Mouse (Mus musculus) spleen, postnatal 4 days (tissue): ENCODE results near the gene Pcp4l1.
A peak's percentile ranks its signal among the peaks of the same experiment; 100 is the strongest.
"Not testable (repeated sequence)": the region's sequence is repeated elsewhere in the genome, so short reads cannot be mapped to it uniquely, and the experiment has no call there.

ENCODE experiments used
- DNase-seq, 2 experiments: peaks; one replicate each; pipeline ENCODE4 v3.0.0; 2022; ENCODE audit warnings: low spot score in 2 of 2

Gene Pcp4l1

DNA sequence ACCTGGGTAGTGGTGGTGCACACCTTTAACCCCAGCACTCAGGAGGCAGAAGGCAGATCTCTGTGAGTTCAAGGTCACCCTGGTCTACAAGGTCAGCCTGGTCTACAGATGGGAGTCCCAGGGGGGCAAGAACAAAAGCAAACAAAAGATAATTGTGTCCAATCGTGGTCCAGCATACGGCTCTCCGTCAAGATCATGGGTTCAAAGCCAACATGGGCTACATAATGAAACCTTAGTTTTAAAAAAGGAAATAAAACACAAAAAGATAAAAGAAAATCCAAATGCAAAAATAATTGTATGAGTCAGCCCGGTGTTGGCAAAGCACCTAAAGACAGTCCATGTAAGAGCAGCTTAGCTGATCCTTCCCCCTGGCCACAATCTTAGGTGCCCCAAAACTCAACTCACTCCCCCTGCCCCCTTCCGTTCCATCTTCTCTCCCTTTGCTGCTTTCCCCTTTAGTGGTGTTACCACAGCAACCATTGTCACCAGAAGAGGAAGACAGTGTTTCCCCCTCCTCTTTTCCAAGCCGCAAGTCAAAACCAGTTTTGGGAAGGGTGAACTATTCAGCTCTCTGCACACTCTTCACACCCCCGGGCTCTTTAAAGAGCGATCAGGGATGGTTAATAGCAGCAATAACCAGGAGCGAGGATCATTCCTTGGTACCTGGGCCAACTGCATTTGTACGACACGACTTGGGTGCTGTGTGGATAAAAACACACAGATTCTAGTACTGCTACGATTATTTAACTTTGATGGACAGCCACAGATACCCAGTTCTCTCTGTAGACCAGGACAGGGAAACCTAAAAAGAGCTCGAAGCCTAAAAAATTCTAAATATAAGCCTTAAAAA lies 8.0 kb downstream of the Pcp4l1 start:
- no peak for DNase-seq

DNA sequence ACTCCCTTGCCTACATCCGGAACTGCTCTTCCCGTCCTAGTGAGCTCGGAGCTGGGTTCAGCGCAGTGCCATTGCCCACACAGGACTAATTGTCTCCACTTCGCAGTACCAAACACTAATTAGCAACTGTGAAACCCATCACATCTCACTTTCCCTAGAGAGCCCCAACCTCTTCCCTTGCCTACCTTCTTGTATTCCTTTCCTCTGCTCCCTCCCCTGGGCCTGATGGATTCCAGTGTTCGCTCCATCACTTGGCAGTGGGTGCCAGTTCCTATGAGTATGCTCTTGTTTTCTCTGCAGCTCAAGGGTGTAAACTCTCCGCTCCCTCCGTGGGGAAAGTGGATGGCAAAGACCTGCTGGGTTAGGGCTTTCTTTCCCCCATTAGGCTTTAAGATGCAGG lies 10.4 kb downstream of the Pcp4l1 start:
- no peak for DNase-seq

DNA sequence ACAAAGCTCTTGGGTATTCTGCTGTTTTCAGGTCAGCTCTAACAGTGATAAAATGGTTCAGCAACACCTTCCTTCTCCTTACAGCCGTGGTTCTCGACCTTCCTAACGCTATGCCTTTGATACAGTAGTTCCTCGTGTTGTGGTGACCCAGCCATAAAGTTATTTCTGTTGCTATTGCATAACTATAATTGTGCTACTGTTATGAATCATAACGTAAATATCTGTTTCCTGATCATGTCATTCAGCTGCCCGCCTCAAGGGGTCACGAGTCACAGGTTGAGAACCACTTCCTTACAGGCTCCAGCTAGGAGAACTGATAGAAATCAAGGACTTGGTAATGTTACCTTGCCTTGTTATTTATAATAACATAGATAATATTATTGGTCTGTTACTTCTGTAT lies 11.8 kb downstream of the Pcp4l1 start:
- DNase-seq = no peak

DNA sequence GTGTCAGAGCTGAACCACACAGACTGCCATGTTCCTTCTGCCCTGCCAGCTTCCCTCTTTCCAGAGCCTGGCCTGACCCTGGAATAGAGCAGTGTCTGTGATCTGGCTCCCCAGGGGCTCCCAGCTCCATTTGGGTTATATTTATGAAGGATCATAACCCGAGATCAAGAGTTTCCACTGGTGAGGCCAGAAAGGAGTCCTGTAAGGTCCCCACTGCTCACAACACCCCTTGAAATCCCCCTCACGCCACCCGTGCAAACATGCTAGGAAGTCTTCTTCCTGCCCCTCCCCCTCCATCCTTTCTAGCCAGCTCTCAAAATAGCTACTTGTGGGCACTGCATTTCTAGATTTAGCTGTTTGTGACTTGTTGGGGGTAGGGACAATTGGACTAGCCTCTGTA lies 12.4 kb downstream of the Pcp4l1 start:
- DNase-seq = no peak

DNA sequence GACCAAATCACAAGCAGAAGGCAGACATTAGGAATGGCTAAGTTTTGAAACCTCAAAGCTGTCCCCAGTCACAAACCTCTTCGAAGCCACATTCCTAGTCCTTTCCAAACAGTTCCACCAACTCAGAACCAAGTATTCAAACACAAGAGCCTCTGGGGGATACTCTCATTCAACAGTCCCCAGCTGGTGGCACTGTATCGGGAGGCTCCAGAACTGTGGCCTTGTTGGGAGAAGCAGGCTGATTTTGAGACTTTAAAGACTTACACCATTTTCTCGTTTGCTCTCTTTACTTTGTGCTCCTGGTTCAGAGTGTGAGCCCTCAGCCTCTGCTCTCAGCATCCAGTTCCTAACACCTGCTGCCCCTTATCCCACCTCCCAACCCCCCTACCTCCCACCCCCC lies 13.0 kb downstream of the Pcp4l1 start:
- DNase-seq = no peak

DNA sequence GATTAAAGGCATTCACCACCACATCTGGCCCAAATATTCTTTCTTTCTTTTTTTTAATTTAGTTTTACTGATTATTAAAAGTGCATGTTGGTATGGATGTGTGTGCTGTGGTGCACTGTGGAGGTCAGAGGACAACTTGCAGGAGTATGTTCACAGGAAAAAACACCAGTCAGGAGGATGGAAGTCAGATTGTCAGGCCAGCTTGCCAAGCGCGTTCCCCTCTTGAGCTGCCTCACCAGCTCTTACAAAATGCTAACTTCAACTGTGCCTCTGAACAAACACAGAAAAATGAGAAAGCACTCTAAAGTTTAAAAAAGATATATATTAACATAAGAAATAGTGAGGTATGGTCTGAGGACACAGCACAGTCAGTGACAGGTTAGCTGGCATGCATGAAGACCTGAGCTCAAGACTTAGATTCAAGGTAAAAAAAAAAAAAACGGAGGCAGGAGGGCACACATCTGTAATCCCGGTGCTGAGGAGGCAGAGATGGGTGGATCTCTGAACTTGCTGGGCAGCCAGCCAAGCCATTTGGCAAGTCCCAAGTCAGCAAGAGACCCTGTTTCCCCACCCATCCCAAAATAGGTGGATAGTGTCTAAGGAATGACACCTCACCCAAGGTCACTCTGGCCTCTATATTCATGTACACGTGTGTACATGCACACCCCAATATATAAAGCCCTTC lies 16.4 kb downstream of the Pcp4l1 start:
- DNase-seq = no peak

DNA sequence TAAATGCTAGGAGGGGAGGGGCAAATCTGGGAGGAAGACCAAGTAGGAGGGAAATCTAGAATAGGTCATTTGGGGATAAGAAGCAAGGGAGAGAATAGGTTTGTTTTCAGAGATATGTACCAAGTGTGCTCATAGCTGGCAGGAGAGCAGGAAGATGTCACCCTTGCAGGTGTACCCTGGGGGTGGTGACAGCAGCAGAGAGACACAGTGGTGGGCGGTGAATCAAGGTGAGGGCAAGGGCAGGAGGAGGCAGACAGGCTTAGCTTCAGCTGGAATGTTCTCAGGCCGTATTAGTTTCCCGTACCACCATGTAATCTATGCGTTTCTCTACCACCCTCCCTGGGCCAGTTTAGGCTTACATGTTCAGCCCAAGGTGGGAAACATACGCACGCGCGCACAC lies 23.3 kb downstream of the Pcp4l1 start:
- DNase-seq = no peak

DNA sequence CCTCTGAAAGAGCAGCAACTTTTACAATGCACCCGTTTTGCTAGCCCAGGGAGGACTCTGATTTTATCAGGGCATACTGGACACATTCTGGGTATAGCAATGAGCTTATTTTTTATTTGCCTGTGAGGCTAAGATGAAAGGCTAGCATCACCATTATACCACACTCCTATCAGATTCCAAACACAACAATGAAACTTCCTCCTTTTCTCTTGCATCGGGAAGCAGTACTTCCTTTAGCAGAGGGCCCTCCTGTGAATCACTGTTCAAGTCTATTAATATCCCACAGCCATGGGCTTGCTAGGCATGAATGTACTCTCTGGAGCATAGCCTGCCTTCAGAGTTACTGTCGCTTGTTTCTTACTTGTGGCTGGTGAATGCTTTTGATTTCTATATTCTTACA lies 24.9 kb downstream of the Pcp4l1 start:
- DNase-seq = no peak

DNA sequence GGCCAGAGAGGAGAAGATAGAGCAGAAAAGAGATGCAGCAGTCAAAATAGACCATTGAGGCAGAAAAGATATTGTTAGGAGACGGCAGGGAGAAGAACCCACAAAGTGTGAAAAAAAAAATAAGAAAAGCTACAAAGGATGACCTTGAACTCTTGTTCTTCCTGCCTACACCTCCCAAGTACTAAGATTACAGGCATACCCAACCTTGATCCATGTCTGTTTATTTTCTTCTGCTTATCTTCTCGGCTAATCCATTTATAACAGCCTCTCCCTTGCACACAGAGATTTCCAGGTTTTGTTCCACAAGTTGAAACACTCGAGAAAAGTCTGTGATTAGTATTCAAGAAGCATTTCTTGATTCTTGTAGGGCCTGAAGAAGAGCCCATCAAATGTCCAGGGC lies 26.2 kb downstream of the Pcp4l1 start:
- no peak for DNase-seq

DNA sequence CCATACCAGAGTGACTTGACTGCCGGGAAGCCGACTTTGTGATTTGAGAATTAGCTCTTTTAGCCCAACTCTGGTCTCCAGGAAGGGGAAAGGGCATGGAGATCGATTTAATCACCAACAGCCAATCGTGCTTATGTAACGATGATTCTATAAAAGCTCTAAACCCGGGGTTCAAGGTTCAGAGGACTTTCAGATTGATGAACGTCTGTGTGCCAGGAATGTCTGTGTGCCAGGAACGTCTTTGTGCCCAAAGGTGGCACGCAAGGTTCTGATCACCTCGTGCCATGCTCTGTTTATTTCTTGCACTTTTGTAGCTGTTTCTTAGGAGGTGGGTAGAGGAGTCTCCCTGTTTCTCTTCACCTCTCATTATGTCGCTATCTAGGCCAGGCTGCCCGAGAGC lies 27.2 kb downstream of the Pcp4l1 start:
- no peak for DNase-seq

DNA sequence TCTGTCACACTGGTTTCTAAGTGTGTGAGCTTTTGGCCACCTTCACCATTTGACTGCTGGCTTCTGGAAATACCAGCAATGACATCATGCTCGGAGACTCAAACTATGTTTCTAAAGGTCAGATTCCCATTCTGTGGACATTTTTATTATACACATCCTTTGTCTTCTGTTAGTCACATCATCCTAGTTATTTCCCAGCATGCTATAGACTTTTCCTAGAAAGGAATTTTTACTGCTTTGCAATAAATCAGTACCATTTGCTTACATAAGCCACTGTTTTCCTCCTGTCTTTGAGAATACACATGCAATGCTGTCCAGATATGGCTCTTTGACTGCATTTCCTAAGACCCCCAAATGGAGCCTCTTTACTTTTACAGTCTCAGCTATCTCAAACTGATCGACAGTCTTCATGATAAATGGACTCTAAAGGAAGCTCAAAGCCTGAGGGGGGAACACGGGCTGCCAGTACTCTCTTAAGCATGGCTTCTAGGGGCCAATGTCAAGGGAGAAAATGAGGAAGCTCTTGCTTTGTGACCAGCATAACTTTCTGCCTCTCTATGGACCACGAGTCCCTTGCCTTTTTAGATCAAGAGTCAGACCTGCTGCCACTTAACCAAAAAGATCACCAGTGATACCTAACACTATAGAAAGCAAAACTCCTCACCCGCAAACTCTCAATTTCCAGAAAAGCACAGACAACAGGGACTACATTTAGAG lies 30.3 kb downstream of the Pcp4l1 start:
- no peak for DNase-seq

DNA sequence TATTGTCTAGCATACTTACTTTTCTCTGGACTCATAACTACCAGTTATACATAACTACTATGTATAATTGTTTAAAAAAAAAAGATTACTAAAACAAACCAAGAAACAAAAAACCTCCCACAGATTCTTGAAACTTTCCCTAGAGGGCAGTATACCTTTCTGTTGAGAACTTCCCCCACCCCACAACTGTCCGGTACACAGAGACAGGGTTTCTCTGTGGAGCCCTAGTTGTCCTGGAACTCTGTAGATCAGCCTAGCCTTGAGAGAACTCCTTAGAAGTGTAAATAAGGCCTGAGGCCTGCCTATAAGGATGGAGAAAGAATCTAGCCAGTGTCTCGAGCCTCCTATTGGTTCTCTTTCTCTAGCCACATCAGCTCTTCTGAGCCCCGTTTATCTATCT lies 31.8 kb downstream of the Pcp4l1 start:
- DNase-seq = no peak

DNA sequence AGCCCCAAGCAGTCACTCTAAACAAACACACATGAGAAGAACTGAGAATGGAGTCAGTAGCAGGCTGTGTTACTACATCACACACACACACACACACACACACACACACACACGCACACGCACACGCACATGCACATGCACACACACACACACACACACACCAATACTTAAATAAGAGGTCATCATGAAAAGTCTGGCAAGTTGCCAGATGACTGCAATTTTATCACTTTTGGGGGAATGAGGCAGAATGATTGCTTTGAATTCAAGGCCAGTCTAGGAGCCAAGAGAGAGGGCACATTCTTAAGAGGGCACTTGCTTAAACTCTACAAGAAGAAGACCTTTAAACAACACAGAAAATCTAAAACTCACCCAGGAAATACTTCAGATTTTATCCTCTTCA lies 33.5 kb downstream of the Pcp4l1 start:
- no peak for DNase-seq

DNA sequence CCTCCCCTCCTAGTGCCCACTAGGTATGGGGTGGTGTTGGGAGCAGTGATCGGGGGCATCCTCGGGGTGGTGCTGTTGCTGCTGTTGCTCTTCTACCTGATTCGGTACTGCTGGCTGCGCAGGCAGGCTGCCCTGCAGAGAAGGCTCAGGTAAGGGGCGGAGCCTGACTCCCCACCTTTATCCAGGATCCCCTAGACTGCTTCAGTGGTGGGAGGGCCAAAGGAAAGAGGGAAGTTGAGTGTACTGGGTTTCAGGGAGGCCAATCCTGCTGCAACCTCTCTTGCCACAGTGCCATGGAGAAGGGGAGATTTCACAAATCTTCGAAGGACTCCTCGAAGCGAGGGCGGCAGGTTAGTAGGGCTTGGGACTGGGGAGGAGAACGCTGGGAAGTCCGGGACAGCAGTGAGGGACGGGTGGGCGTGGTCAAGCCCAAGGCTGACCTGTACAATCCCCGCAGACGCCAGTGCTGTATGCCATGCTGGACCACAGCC lies 36.5 kb downstream of the Pcp4l1 start:
- no peak for DNase-seq

DNA sequence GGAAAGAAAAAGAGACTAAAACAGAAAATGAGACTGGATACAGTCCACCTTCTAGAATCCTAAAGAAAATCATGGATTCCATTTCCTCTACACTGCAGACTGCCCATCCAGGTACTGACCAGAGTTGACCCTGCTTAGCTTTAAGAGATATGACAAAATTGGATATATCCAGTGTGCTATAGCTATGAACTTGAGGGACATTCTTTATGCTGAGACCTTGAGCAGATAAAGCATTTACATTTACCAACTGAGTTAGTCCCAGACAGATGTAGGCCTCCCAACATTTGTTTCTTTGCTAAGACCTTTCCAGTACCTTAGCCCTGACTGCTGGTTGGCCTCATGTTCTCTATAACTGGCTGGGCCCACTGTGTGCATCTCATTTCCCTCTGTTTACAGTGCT lies 38.1 kb downstream of the Pcp4l1 start:
- no peak for DNase-seq

DNA sequence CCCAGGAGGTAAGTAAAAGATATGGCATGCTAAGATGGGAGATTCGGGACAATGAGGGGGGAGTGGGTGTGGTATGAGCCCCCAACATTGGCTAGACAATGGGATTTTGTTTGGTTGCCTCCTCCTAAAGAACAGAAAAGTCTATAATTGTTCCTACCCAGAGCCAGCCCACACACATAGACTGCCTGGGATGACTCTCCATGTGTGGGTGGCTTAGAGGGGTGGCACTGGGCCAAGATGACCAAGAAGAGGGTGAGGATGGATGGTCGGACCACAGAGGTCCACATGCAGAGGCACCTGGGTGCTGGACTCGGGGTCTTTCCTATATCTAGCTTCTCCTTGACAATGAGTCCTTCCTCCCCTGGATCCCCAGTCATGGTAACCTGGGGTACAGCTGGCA lies 39.4 kb downstream of the Pcp4l1 start:
- DNase-seq = no peak

DNA sequence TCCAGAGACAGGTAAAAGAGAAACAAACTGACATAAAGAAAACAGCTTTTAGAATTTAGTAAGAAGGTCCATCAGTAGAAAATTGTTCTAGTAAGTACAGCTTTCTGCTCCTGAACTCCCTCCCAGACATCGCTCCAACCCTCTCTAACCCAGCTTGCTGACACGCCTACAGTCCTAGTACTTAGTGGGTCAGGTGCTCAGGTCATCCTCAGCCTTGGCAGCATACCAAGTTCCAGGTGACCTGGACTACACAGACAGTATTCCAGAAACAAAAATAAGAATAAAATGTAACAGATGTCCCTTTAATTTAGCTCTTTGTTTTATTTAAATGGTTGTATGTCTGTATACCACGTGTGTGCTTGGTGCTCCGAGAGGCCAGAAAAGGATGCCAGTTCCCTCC lies 44.1 kb downstream of the Pcp4l1 start:
- no peak for DNase-seq

DNA sequence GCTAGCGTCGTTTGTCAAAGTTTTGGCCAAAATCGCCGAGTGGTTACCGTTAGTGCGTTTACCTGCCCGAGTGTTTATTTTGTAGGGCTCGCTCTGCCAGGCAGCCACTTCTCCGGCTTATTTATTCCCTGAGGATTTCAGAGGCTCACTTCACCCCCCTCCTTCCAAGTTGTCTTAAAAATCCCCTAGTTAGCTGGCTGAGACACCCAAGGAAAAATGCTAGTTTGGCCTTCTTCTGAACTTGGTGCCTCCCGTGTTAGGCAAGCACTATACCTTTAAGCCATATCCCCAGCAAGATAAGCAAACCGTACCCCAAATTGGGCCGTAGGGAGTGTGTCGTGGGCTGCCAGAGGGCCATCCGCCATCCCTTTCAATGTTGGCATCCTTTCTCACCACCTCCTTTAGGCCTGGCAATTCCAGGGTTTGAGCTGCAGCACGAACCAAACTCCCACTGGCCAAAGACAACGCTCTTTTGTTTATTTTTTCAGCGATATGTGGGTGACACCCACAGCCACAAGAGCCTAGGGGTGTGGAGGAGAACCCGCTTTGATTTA lies 45.2 kb downstream of the Pcp4l1 start:
- DNase-seq = peak in 1 of 2 experiments; percentile 18

DNA sequence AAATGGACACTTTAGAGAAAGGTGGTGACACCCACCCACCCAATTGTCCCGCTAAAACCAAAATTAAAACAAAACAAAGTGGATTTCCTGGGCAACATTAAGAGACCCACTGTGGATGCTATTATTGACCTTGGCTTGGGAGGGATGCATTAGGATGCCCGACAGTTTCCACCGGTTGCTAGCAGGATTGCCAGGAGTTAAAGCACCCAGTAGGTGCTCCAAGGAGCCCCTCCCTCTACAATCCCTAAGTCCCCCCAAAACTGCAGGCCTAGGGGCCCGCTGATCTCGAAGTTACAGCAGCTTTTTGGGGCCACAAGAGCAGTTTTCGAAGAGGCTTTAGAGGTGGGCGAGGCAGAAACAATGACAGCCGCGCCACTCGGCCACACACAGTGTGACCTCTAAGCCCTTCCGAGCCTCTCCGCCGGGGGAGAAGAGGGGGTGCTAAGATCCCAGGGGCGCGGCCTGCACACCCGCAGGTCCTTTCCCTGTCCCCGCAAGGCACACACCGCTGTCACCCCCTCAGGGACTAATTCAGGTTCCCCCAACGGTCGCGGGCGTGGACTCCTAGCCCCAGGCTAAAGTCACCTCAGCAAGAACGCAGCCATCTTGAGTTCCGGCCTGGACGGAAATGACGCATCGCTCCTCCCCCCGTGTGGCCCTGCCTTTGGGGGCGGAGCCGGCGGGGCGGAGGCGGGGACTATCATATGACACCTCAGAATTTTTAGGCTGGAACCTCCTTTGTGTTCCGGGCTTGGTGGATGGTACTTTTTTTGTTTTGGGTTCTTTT lies 45.9 kb downstream of the Pcp4l1 start, which contains the start of the genes Sdhc and Mpz:
Sdhc (minus strand) TSS at position 630 of the 787 bp plus-strand sequence.
Mpz (plus strand) TSS at position 738 of the 787 bp plus-strand sequence.
- DNase-seq = peak; percentile 96 to 98

DNA sequence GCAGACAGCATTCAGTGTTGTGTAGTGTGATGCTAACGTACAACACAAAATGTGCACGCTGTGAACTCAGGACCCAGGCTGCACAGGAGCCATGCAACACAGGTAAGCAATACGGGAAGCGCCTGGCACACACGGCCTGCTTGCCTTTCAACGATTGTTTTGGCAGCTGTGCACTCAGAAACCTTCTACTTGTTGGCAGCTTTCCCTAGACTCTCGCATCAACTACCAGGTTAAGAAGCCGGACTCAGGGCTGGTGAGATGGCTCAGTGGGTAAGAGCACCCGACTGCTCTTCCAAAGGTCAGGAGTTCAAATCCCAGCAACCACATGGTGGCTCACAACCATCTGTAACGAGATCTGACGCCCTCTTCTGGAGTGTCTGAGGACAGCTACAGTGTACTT lies 53.1 kb downstream of the Pcp4l1 start:
- DNase-seq = not testable (repeated sequence)

DNA sequence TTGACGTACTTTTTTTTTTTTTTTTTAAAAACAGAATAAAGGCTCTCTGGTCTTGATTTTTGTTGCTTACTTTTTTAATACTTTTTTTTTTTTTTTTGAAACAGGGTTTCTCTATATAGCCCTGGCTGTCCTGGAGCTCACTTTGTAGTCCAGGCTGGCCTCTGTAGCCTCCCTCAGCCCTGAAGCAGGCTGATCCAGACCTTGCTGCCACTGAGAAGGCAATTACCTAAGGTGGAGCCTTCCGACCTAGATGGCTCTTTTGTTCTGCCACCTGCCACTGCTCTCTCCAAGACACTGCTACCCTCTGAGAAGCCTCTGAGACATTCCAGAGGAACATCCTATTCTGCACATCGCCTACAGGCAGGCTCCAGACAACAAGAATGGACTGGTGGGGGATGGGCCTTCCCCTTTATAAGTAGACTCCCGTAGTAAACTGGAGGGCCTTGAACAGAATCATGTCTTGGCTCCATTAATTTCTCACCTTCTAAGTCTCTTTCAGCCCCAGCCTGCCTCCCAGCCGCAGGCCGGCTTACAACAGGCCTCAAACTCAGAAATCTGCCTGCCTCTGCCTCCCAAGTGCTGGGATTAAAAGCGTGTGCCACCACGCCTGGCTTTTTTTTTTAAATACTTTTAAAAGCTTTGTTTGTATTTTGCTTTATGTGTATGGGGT lies 58.4 kb downstream of the Pcp4l1 start:
- DNase-seq = not testable (repeated sequence)
